Mouse (Mus musculus): ENCODE results near the gene Slc25a24.

The Slc25a24 gene

DNA sequence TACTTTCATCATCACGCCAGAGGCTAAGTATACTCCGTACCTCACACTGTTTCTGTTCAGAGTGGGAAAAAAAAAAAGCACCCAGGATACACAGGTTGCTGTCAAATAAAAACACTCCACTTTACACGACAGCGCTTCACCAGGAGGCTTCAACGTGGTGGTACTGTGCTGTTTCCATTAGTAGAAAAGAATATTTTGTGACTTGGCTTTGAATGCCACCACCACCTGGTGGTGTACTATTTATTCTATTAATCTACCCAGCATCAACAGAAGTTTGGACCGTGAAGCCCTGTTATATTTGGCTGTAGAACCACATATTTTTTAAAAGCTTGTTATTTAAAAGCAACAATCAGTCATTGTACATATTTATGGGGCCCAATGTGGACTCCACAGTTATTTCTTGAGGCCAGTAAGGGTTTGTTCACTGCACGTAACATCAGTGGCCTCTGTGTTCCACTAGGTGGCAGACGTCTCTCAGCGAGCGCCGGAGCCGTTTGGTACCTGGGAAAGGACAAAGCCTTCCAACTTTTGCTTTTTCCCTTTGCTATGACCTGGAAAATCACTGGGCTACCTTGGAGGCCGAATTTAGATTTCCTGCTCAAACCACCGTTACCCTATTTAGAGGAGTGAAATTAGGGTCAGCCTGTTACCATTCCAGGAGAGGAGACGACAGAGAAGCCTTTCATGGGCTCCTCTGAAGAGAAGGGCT is 48.3 kb downstream of the Slc25a24 start:
- peak; percentile 48 for DNase-seq (ENCODE audit: low spot score)

DNA sequence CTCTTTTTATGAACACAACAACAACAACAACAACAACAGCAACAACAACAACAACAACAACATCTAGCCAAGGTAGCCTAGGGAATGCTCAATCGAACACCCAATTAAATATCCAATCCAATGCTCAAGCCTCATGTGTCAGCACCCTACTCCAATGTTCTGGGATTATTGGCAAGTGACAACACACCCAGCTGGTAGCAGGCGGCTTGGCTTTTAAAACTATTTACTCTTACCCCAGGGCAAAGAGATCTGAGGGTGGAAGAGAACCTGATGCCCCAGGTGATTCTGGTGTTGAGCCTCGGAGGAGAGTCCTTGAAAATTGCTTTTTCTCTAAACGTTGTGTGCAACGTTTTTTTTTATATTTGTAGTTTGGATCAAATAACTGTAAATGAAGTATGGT is 51.4 kb downstream of the Slc25a24 start:
- no peak for DNase-seq (ENCODE audit: low spot score)

DNA sequence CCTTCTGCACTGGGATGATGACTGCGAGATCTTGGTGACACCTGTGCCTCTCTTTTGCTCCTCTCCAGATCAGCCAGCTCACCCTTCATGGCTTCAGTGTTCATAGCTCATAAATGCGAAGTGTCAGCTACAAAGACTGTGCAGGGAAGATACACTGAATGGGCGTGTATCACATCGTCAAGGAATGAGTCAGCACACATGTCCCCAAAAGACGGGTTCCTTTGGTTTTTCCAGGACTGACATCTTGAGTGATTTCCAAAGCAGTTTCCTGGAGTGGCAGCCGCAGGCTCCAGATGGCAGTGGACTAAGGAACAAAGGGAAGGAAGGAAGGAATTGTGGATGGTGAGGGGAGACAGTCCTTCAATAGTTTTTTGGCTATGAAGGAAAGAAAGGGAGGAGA is 55.8 kb downstream of the Slc25a24 start:
- no peak for DNase-seq (ENCODE audit: low spot score)

DNA sequence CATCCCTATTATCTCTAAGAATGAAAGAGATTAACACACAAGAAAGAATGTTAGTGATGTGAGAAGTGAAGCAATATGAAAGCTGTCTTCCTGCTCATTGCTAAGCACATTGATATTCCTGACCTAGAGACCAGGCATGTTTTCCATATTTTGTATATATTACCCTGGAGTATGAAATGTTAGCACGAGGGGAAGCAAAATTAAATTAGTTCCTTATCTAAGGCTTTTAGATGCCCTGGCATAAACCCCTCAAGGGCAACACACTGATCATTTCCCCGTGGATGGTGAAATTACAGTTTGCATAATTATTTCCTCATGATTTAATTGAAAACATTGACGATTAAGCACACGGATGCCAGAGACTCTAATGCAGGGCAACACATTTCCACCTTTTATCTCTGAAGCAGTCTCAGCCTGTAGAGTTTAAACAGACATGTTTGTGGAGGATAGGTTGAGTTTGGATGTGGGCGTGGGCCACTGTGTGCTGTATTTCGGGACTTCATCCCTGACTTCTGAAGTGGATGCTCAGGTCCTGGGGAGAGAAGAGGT is 56.7 kb downstream of the Slc25a24 start:
- DNase-seq (ENCODE audit: low spot score): no peak

DNA sequence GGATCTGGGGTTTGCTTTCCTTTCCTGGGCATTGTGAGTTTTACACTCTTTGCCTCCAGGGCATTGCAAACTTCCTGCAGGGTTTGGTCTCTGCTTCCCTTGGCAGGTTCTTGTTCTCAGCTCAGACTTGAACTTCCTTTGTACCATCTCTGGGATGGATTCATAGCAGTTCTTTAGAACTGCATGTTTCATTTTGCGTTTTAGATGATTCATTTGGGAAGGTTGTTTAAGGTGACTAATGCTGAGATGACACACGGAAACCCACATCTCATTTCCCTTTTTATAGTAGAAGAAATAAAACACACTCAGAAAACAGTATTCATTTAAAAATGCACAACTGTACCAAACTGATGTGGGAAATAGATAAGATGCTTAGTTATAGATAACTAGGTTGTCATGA is 73.2 kb downstream of the Slc25a24 start:
- no peak for DNase-seq (ENCODE audit: low spot score)

DNA sequence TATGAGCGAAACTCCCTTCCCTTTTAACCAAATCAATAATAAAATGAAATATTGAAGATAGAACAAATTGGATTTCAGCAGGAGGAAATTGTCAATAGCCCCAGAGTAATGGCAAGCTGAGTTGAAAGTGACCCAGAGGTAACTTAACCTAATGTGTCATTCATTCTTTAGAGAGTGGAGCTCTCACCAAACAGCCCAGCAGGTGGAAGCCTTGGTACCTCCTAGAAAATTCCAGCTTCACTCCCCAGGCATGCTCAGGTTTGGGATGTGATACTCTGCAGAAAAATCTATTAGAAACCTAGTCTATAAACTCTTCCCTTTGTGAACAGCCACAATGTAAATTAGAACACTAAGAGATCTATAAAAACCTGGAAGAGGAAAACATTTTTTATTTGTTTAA is 76.3 kb downstream of the Slc25a24 start:
- DNase-seq (ENCODE audit: low spot score): no peak

DNA sequence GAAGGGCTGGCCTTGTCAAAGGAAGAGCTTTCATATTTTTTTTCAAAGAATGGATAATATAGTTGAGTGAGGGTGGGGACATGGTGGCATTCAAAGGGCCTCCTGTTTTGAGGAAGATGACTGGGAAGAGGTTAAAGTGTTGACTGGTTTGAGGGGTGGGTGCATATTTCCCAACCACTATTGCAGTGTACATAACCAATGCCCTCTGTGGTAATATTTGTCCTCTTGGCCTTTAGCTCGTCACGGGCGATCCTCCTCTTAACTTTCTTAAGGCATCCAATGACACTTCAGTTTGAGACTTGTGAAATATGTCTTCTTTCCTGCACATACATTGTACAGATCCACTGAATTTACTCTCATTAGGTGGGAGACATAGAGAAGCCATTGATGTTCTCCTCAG is 89.4 kb downstream of the Slc25a24 start:
- no peak for DNase-seq (ENCODE audit: low spot score)

DNA sequence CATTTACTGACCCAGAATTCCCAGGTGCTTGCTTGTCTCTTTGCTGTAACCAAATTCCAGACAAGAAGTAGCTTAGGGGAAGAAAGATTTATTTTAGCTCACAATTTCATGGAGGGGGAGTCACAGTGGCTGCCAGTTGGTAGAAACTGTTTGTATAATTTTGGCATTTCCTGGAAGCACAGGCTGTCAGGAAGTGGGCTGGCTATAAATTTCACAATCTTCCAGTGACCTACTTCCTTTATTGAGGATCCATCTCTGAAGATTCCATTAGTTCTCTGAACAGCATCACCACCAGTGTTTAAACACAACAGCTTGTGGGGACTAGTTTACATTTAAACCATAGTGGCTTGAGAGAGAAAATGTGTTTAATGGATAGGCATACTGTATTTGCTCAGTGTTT is 93.4 kb downstream of the Slc25a24 start:
- no peak for DNase-seq (ENCODE audit: low spot score)

All from ovary, postnatal 14 days (tissue).